Mouse (Mus musculus) liver, embryonic 16.5 days (tissue): ENCODE results near the gene Esrrb. TPM values are rescaled to one million over a fixed set of nuclear protein-coding genes. Genes with fewer than 3 reads are reported as not detected.

Source experiments
- ATAC-seq: fragments of 200-750 bp; cut with Nextera tagmentation; 2 replicates; pipeline ENCODE4 v1.8.0; 2017; ENCODE audit warnings: low read depth, mild to moderate bottlenecking, moderate number of reproducible peaks, moderate library complexity
- H3K27ac ChIP-seq: fragments of 300-500 bp; sonication (generic); 2 replicates; pipeline ENCODE4 v1.5.1; 2014; ENCODE audit warnings: mild to moderate bottlenecking, low read length
- H3K27me3 ChIP-seq: fragments of 300-500 bp; sonication (generic); 2 replicates; pipeline ENCODE4 v1.6.1; 2014; ENCODE audit warnings: low read depth, low read length, mixed read lengths; ENCODE audit not compliant: control insufficient read depth, insufficient read depth
- H3K36me3 ChIP-seq: fragments of 300-500 bp; sonication (generic); 2 replicates; pipeline ENCODE4 v1.6.1; 2014; ENCODE audit warnings: mild to moderate bottlenecking; ENCODE audit not compliant: control insufficient read depth, insufficient read depth
- H3K4me1 ChIP-seq: fragments of 300-500 bp; sonication (generic); 2 replicates; pipeline ENCODE4 v1.6.1; 2014; ENCODE audit warnings: low read depth, low read length, mixed read lengths; ENCODE audit not compliant: control insufficient read depth
- H3K4me2 ChIP-seq: fragments of 300-500 bp; sonication (generic); 2 replicates; pipeline ENCODE4 v1.6.1; 2014; ENCODE audit warnings: low read depth, low read length, mixed read lengths
- H3K4me3 ChIP-seq: fragments of 300-500 bp; sonication (generic); 2 replicates; pipeline ENCODE4 v1.5.1; 2014; ENCODE audit warnings: low read depth, mild to moderate bottlenecking, low read length
- H3K9ac ChIP-seq: fragments of 300-500 bp; sonication (generic); 2 replicates; pipeline ENCODE4 v1.6.1; 2014; ENCODE audit warnings: low read depth, low read length
- H3K9me3 ChIP-seq: fragments of 300-500 bp; sonication (generic); replicated peaks from 2 replicates; pipeline ENCODE4 v1.6.1; 2016; ENCODE audit warnings: low read length; ENCODE audit not compliant: control insufficient read depth
- WGBS: fragments of 180-500 bp; shearing (Covaris S2); extraction: QIAGEN DNeasy Blood & Tissue Kit; methylation state at CpG from one replicate; pipeline ENCODE4 v1.1.7; 2014; ENCODE audit not compliant: insufficient replicate concordance; 5-methylcytosine and 5-hydroxymethylcytosine counted together
- polyA plus RNA-seq: library from polyadenylated mRNA; unstranded; fragments of >200 nt; fragmentation: Nextera tagmentation; extraction: Ambion mirVana; gene quantifications from 2 replicates; pipeline ENCODE4 v1.2.1, GENCODE M21; 2015

Esrrb gene
- polyA plus RNA-seq, 1 experiment from 2014 or later = 0.09 TPM

GRCm38 (mm10) chr12:86394773-86395172 lies 33.9 kb downstream of the Esrrb start:
- Histone ChIP-seq H3K9ac (no peak overlapping the region), H3K27me3 (no peaks in the 10 kb centered on the region), H3K36me3 (no peaks in the 10 kb centered on the region), H3K4me3 (no peak overlapping the region), H3K4me1 (no peaks in the 10 kb centered on the region), H3K9me3 (no peaks in the 10 kb centered on the region), H3K27ac (no peak overlapping the region), H3K4me2 (no peak overlapping the region)
- WGBS = 70% methylated on average over 12 of the region's 12 CpGs
- ATAC-seq = no peak

- WGBS = 32% methylated on average over 7 of the region's 7 CpGs
Measured at GRCm38 (mm10) chr12:86395326-86395725, 34.4 kb downstream of the Esrrb start.

GRCm38 (mm10) chr12:86398762-86399161 lies 37.8 kb downstream of the Esrrb start:
- Histone ChIP-seq H3K9me3 (no peaks in the 10 kb centered on the region), H3K27me3 (peaks cover 3% of the 10 kb centered on the region; the same call in 1 of the 2 replicates), H3K4me3 (no peak overlapping the region), H3K4me1 (no peaks in the 10 kb centered on the region), H3K9ac (no peak overlapping the region), H3K4me2 (no peak overlapping the region), H3K36me3 (no peaks in the 10 kb centered on the region), H3K27ac (no peak overlapping the region)
- 11% methylated on average over 8 of the region's 8 CpGs for WGBS
- ATAC-seq = no peak

More at GRCm38 (mm10) chr12:86395326-86395725, 34.4 kb downstream of the Esrrb start:
- Histone ChIP-seq H3K27ac (no peak overlapping the region), H3K9me3 (no peaks in the 10 kb centered on the region), H3K4me3 (no peak overlapping the region), H3K27me3 (no peaks in the 10 kb centered on the region), H3K4me1 (no peaks in the 10 kb centered on the region), H3K36me3 (no peaks in the 10 kb centered on the region), H3K9ac (no peak overlapping the region), H3K4me2 (no peak overlapping the region)
- ATAC-seq = no peak

- WGBS = 4% methylated on average over 21 of the region's 21 CpGs
- Histone ChIP-seq H3K9ac (no peak overlapping the region), H3K27me3 (peaks cover 3% of the 10 kb centered on the region; the same call in 1 of the 2 replicates), H3K27ac (no peak overlapping the region), H3K4me1 (no peaks in the 10 kb centered on the region), H3K9me3 (no peaks in the 10 kb centered on the region), H3K36me3 (no peaks in the 10 kb centered on the region), H3K4me3 (no peak overlapping the region), H3K4me2 (0 out of 2 replicates have a peak overlapping the region, but pooled peaks have one; percentile 27)
- no peak for ATAC-seq
Measured at GRCm38 (mm10) chr12:86402718-86403117, 41.8 kb downstream of the Esrrb start.

- Histone ChIP-seq H3K27ac (no peak overlapping the region), H3K4me1 (no peaks in the 10 kb centered on the region), H3K9me3 (no peaks in the 10 kb centered on the region), H3K27me3 (peaks cover 54% of the 10 kb centered on the region), H3K36me3 (no peaks in the 10 kb centered on the region), H3K4me3 (peak overlapping the region; percentile 46), H3K4me2 (peak overlapping the region; percentile 58), H3K9ac (no peak overlapping the region)
- WGBS = 1% methylated on average over 37 of the region's 37 CpGs
- ATAC-seq = no peak
Measured at GRCm38 (mm10) chr12:86421490-86421904, 60.6 kb downstream of the Esrrb start.

GRCm38 (mm10) chr12:86422166-86422910 lies 61.4 kb downstream of the Esrrb start:
- H3K27me3 ChIP-seq = peaks cover 56% of the 10 kb centered on the region
- 2% methylated on average over 59 of the region's 59 CpGs for WGBS
- H3K9me3 ChIP-seq = no peaks in the 10 kb centered on the region
- no peak overlapping the region for H3K27ac ChIP-seq
- no peaks in the 10 kb centered on the region for H3K4me1 ChIP-seq
- no peak for ATAC-seq
- H3K4me2 ChIP-seq = no peak overlapping the region; the same call in 1 of the 2 replicates
- peak overlapping the region; percentile 46; the same call in 1 of the 2 replicates for H3K4me3 ChIP-seq
- no peak overlapping the region for H3K9ac ChIP-seq
- no peaks in the 10 kb centered on the region for H3K36me3 ChIP-seq

- Histone ChIP-seq H3K27me3 (peaks cover 56% of the 10 kb centered on the region), H3K9me3 (no peaks in the 10 kb centered on the region), H3K4me3 (no peak overlapping the region), H3K27ac (no peak overlapping the region), H3K4me1 (no peaks in the 10 kb centered on the region), H3K4me2 (no peak overlapping the region), H3K9ac (no peak overlapping the region), H3K36me3 (no peaks in the 10 kb centered on the region)
- WGBS = 5% methylated on average over 13 of the region's 13 CpGs
- ATAC-seq = no peak
Measured at GRCm38 (mm10) chr12:86423102-86423501, 62.2 kb downstream of the Esrrb start.

GRCm38 (mm10) chr12:86427585-86427984 lies 66.7 kb downstream of the Esrrb start:
- Histone ChIP-seq H3K4me1 (no peaks in the 10 kb centered on the region), H3K9ac (no peak overlapping the region), H3K27me3 (peaks cover 26% of the 10 kb centered on the region), H3K27ac (no peak overlapping the region), H3K36me3 (no peaks in the 10 kb centered on the region), H3K9me3 (no peaks in the 10 kb centered on the region), H3K4me3 (no peak overlapping the region), H3K4me2 (no peak overlapping the region)
- ATAC-seq = no peak
- WGBS = 46% methylated on average over 2 of the region's 2 CpGs

- H3K27me3 ChIP-seq = peaks cover 1% of the 10 kb centered on the region; the same call in 1 of the 2 replicates
- no peaks in the 10 kb centered on the region for H3K9me3 ChIP-seq
- no peaks in the 10 kb centered on the region for H3K4me1 ChIP-seq
- H3K27ac ChIP-seq = no peak overlapping the region
- no peaks in the 10 kb centered on the region for H3K36me3 ChIP-seq
- no peak overlapping the region for H3K4me3 ChIP-seq
- H3K4me2 ChIP-seq = no peak overlapping the region
- 54% methylated on average over 5 of the region's 5 CpGs for WGBS
- no peak for ATAC-seq
- H3K9ac ChIP-seq = no peak overlapping the region
Measured at GRCm38 (mm10) chr12:86431671-86432070, 70.8 kb downstream of the Esrrb start.
